Mouse (Mus musculus) liver, postnatal 0 days (tissue): Measurements from ENCODE around the gene Ehbp1.

Experiments used
- CTCF ChIP-seq: sonication (generic); IDR thresholded peaks from 2 replicates; pipeline ENCODE4 v1.5.1; 2016; ENCODE audit warnings: antibody characterized with exemption, low read depth
- EP300 ChIP-seq: IDR thresholded peaks from 2 replicates; pipeline ENCODE4 v1.6.1; 2016; ENCODE audit warnings: antibody characterized with exemption, low read depth, mild to moderate bottlenecking

DNA sequence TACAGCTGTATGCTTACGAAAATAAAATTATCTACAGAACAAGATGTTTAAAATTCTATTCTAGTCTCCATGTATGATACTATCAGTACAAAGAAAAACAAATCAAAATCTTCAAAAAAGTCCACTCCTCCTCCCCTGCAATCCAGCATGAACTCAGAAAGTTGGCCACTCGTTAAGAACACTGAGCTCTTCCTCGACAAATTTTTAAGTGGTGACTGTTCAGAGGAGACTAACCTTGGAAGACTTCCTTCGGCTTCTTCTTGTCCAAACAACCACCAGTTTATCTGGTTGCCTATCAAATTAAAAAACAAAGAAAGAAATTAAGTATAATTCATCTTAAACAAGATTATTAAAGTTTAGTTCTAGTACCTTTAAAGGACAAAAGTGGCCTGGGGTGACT lies 94.4 kb downstream of the Ehbp1 start:
- TF ChIP-seq CTCF, result no peak
- TF ChIP-seq EP300, result no peak
